Mouse (Mus musculus) heart, adult 2 months (tissue): ENCODE data around the gene Smndc1. TPM values are rescaled to one million over a fixed set of nuclear protein-coding genes. Genes with fewer than 3 reads are reported as not detected.
A peak's percentile ranks its signal among the peaks of the same experiment; 100 is the strongest.

Experiments
- DNase-seq, 2 experiments: peaks; one replicate each; pipeline ENCODE4 v3.0.0; 2021
- H3K27ac ChIP-seq: fragments of 200-600 bp; 2 replicates; pipeline ENCODE4 v1.8.1; 2022
- H3K27me3 ChIP-seq: fragments of 200-500 bp; 2 replicates; pipeline ENCODE4 v1.6.1; 2012; ENCODE audit warnings: mild to moderate bottlenecking, low read length, inconsistent platforms, mixed read lengths; ENCODE audit not compliant: control insufficient read depth, insufficient read depth
- H3K36me3 ChIP-seq: fragments of 200-500 bp; 2 replicates; pipeline ENCODE4 v1.6.1; 2012; ENCODE audit warnings: low read length, inconsistent platforms; ENCODE audit not compliant: control insufficient read depth, insufficient read depth
- H3K4me1 ChIP-seq: fragments of 200-500 bp; 2 replicates; pipeline ENCODE4 v1.6.1; 2011; ENCODE audit warnings: low read length; ENCODE audit not compliant: control insufficient read depth, insufficient read depth
- H3K4me3 ChIP-seq: fragments of 200-600 bp; 2 replicates; pipeline ENCODE4 v1.8.1; 2022
- H3K79me2 ChIP-seq: fragments of 200-500 bp; replicated peaks from 2 replicates; pipeline ENCODE4 v1.6.1; 2012; ENCODE audit warnings: mild to moderate bottlenecking, inconsistent platforms, low read length, moderate library complexity, mixed read lengths; ENCODE audit not compliant: control insufficient read depth, insufficient read depth
- H3K9ac ChIP-seq: fragments of 200-500 bp; 2 replicates; pipeline ENCODE4 v1.6.1; 2012; ENCODE audit warnings: low read depth, mild to moderate bottlenecking, control low read depth, inconsistent platforms, low read length, mixed read lengths
- CTCF ChIP-seq: fragments of 200-600 bp; IDR thresholded peaks from 2 replicates; pipeline ENCODE4 v1.8.1; 2022; ENCODE audit warnings: antibody characterized with exemption, mild to moderate bottlenecking, moderate library complexity
- EP300 ChIP-seq: fragments of 200-500 bp; IDR thresholded peaks from 2 replicates; pipeline ENCODE4 v1.6.1; 2011; ENCODE audit warnings: low read depth, low read length, control low read depth; ENCODE audit not compliant: insufficient read depth
- POLR2A ChIP-seq: fragments of 200-500 bp; IDR thresholded peaks from 2 replicates; pipeline ENCODE4 v1.6.1; 2011; ENCODE audit warnings: mild to moderate bottlenecking, low read depth, low read length, control low read depth; ENCODE audit not compliant: insufficient read depth
- WGBS: fragments of 180-500 bp; shearing (Covaris S2); methylation state at CpG from one replicate; pipeline ENCODE4 v1.1.7; 2018; 5-methylcytosine and 5-hydroxymethylcytosine counted together
- intact Hi-C: fragments of 180-260 bp; cut with DNase I; formaldehyde crosslinking; loops from one replicate; pipeline ENCODE4 v1.15.1; 2025
- polyA plus RNA-seq: library from polyadenylated mRNA; depleted of rRNA; stranded (reverse); fragments of >200 nt; gene quantifications from 2 replicates; pipeline ENCODE4 v1.2.3, GENCODE M21; 2012
- total RNA-seq, 2 experiments: library from RNA; stranded (reverse); gene quantifications; 2 replicates each; pipeline ENCODE4 v1.2.3; 2021

Gene Smndc1
- total and polyA plus RNA-seq, 3 experiments, result 6.2 to 35.5 (median 32.7) TPM

DNA sequence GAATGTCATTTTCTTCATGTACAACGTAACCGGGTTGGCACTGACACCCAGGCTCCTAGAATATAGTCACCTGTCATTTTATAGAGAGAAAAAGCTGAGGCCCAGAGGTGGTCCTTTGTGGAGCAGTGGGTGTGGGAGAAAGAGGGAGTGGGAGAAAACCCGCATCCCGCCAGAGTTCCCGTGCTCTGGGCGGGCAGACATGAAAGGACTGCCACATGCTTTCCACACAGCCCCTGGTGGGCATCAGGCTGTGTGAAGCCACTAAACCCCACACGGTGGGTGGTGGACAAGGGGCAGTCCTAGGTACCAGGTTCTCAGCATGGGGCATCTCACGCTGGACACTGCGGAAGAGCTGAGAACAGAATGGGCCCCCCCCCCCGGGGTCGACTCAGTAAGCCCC lies 40.6 kb upstream of the Smndc1 start:
- Histone ChIP-seq H3K4me1 (peaks cover 4% of the 10 kb centered on the region), H3K4me3 (no peak overlapping the region), H3K27ac (no peak overlapping the region), H3K36me3 (no peaks in the 10 kb centered on the region), H3K27me3 (no peaks in the 10 kb centered on the region), H3K79me2 (no peaks in the 10 kb centered on the region), H3K9ac (no peak overlapping the region)
- 94% methylated on average over 11 of the region's 11 CpGs for WGBS
- TF ChIP-seq EP300 (no peak), POLR2A (no peak), CTCF (no peak)
- no peak for DNase-seq
- intact Hi-C loops, result no loop called here

- Histone ChIP-seq H3K4me1 (peaks cover 4% of the 10 kb centered on the region), H3K4me3 (no peak overlapping the region), H3K9ac (no peak overlapping the region), H3K36me3 (no peaks in the 10 kb centered on the region), H3K27me3 (no peaks in the 10 kb centered on the region), H3K79me2 (no peaks in the 10 kb centered on the region), H3K27ac (no peak overlapping the region)
- intact Hi-C loops, result no loop called here
- WGBS, result 73% methylated on average over 9 of the region's 9 CpGs
- DNase-seq, result no peak
- TF ChIP-seq CTCF (no peak), POLR2A (no peak), EP300 (no peak)
These were observed 40.0 kb upstream of the Smndc1 start for GRCm38 (mm10) chr19:53430356-53430755.

DNA sequence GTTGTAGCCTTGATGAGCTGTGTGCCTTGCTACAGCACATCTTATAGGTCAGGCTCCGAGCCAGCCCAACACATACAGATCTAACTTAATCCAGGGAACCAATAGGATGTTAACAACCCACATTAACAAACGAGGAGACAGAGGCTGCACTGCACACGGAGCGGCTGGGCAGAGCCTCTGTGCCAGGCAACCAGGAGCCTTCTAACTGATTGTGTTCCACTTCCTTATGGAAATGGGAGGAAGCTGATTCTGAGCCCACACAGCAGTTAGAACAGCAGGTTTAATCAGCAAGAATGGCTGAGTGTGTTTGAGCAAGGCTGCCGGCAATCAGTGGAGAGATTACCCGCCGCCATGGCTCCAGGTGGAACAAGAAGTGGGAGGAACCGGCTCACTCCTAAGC lies 37.4 kb upstream of the Smndc1 start:
- intact Hi-C loops, result no loop called here
- no peak for DNase-seq
- no peaks in the 10 kb centered on the region for H3K79me2 ChIP-seq
- H3K9ac ChIP-seq, result no peak overlapping the region
- TF ChIP-seq POLR2A (no peak), CTCF (no peak), EP300 (no peak)
- no peak overlapping the region for H3K27ac ChIP-seq
- peaks cover 4% of the 10 kb centered on the region for H3K4me1 ChIP-seq
- no peaks in the 10 kb centered on the region for H3K27me3 ChIP-seq
- 27% methylated on average over 8 of the region's 8 CpGs for WGBS
- no peaks in the 10 kb centered on the region for H3K36me3 ChIP-seq
- no peak overlapping the region for H3K4me3 ChIP-seq

DNA sequence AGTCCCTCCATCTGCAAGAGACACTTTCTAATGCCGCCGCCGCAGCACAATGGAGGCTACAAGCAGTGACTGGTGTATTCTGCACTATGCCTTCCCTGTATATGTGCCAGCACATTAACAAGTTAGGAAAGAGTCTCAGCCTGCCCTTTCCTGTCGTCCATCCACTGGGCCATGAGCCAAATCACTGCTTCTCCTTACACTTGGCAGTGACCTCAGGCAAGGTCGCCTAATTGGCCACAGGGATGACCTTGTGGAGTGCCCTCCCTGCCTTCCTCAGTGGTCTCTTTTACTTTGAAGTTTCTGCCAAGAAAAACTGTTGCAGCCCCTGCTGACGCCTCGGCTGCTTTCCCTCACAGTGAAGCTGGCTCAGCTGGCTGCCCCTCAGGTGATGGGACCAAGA lies 37.0 kb upstream of the Smndc1 start:
- no peaks in the 10 kb centered on the region for H3K27me3 ChIP-seq
- H3K9ac ChIP-seq, result no peak overlapping the region
- no peaks in the 10 kb centered on the region for H3K36me3 ChIP-seq
- intact Hi-C loops, result no loop called here
- peaks cover 4% of the 10 kb centered on the region for H3K4me1 ChIP-seq
- WGBS, result 30% methylated on average over 7 of the region's 7 CpGs
- no peaks in the 10 kb centered on the region for H3K79me2 ChIP-seq
- no peak overlapping the region for H3K27ac ChIP-seq
- TF ChIP-seq POLR2A (no peak), EP300 (no peak)
- DNase-seq, result no peak
- no peak overlapping the region for H3K4me3 ChIP-seq

- intact Hi-C loops, result no loop called here
- Histone ChIP-seq H3K4me1 (peaks cover 6% of the 10 kb centered on the region), H3K27ac (no peak overlapping the region), H3K9ac (no peak overlapping the region), H3K27me3 (no peaks in the 10 kb centered on the region), H3K36me3 (no peaks in the 10 kb centered on the region), H3K79me2 (no peaks in the 10 kb centered on the region), H3K4me3 (no peak overlapping the region)
- TF ChIP-seq CTCF (no peak), POLR2A (no peak), EP300 (no peak)
- no peak for DNase-seq
- 88% methylated on average over 8 of the region's 8 CpGs for WGBS
These were observed 35.4 kb upstream of the Smndc1 start for GRCm38 (mm10) chr19:53425824-53426223.

DNA sequence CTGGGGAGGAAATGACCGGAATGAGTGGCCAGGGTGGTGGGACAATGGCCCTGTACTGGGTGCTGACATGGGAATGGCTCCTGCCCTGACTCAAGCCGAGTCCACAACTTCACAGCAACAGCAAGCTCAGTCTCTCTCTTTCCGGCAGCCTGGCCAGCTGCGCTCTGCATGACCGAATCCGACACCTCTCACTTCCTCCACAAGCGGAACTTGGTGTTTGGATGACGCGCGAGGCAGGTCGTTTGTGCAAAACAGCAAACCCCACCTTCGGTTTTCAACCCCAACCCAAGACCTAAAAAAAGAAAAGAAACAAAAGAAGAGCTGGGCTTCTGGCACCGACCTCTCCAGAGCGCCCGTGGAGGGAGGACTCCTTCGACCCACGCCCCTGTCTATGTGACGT lies 34.3 kb upstream of the Smndc1 start:
- H3K79me2 ChIP-seq, result no peaks in the 10 kb centered on the region
- H3K4me1 ChIP-seq, result peaks cover 6% of the 10 kb centered on the region
- H3K27ac ChIP-seq, result peak overlapping the region; percentile 26
- 28% methylated on average over 18 of the region's 18 CpGs for WGBS
- TF ChIP-seq POLR2A, result no peak
- no peak for TF ChIP-seq EP300
- TF ChIP-seq CTCF, result no peak
- peak overlapping the region; percentile 21; the same call in 1 of the 2 replicates for H3K4me3 ChIP-seq
- peak; percentile 43 to 81 for DNase-seq
- no peaks in the 10 kb centered on the region for H3K36me3 ChIP-seq
- H3K27me3 ChIP-seq, result no peaks in the 10 kb centered on the region
- intact Hi-C loops, result loop anchor here (5.0 kb wide), 1 partner anchor 108 kb away; no protein-coding TSS in a partner anchor
- H3K9ac ChIP-seq, result no peak overlapping the region
